In the genomic region with DNA sequence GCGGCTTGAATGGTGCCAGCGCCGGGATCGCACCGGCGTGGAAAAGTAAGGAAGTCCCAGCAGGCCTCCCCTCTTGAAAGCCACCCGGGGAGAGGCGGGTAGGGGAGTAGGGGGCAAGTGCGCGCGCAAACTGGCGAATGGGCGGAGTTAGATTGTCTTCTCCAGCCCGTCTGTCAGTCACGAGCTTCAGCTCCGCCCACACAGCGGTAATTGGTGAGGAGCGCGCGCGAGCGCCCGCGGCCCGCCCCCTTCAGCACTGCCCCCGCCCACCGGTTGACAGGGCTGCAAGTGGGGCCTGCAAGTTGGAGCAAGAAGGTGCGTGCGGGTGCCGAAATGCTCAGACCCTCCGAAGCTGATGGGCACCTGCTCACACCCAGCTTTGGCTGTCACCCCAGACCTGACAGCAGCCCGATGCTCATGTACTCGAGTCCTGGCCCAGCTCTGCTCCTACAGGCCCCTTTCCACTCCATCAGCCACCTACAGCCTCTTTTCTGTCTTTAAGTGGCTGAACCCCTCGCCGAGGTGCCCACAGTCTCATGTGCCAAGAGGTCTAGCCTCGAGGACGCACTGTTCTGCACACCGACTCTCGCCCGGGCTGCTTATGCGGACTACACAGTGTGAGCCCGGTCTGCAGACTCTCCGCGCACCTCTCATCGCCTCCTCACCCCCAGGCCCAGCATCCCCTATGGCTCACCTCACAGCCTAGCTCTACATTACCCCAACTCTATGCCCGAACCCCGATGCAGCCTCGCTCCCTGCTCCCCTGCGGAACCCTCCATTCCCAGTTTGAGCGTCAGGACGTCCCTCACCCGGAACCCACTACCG, we compare ENCODE assay signal across 8 mouse cellular contexts. TPM values are rescaled to one million over a fixed set of nuclear protein-coding genes. Genes with fewer than 3 reads are reported as not detected.
DNase-seq lines count a peak whose midpoint lies in the region; ATAC-seq and TF ChIP-seq lines count a peak whose summit lies in the region.

No protein-coding gene starts in this region.

- intact Hi-C loops in heart, postnatal 10 days (cut with DNase I) = loop anchor here (5.0 kb wide), 1 partner anchor 57 kb away; no protein-coding TSS in a partner anchor

- H3K36me3 ChIP-seq in forebrain, embryonic 13.5 days (ENCODE audit: poor library complexity, severe bottlenecking) = no peaks in the 10 kb centered on the region
- no peaks in the 10 kb centered on the region for H3K36me3 ChIP-seq in liver, embryonic 16.5 days (ENCODE audit: control insufficient read depth, insufficient read depth)
- H3K36me3 ChIP-seq in neural tube, embryonic 12.5 days = no peaks in the 10 kb centered on the region
- no peaks in the 10 kb centered on the region for H3K36me3 ChIP-seq in stomach, postnatal 0 days (ENCODE audit: control insufficient read depth, insufficient read depth, low read length)

- peak; percentile 50 for ATAC-seq in cerebellum, adult (ENCODE audit: insufficient number of reproducible peaks, low FRiP score, low TSS enrichment)
- ATAC-seq in forebrain, embryonic 13.5 days = peak; percentile 88
- ATAC-seq in liver, embryonic 16.5 days (ENCODE audit: low read depth) = peak; percentile 85
- ATAC-seq in neural tube, embryonic 12.5 days (ENCODE audit: low FRiP score, low read depth) = peak; percentile 84
- ATAC-seq in stomach, postnatal 0 days (ENCODE audit: low FRiP score, low TSS enrichment) = peak; percentile 89

- peak; percentile 96 for DNase-seq in ES-CJ7 (ENCODE audit: low read depth, low spot score)
- peak; percentile 97 for DNase-seq in heart, postnatal 10 days
- peak; percentile 99 for DNase-seq in kidney, postnatal 4 days
- DNase-seq in stomach, postnatal 0 days (ENCODE audit: low spot score) = peak; percentile 98

- no peaks in the 10 kb centered on the region for H3K27me3 ChIP-seq in forebrain, embryonic 13.5 days
- no peaks in the 10 kb centered on the region for H3K27me3 ChIP-seq in liver, embryonic 16.5 days (ENCODE audit: control insufficient read depth, insufficient read depth, low read depth, low read length)
- H3K27me3 ChIP-seq in neural tube, embryonic 12.5 days (replicated peaks) = no peaks in the 10 kb centered on the region; the same call in 1 of the 2 replicates
- no peaks in the 10 kb centered on the region for H3K27me3 ChIP-seq in stomach, postnatal 0 days (ENCODE audit: control insufficient read depth, insufficient read depth, low read length)

- peaks cover 40% of the 10 kb centered on the region for H3K4me1 ChIP-seq in forebrain, embryonic 13.5 days
- peaks cover 33% of the 10 kb centered on the region for H3K4me1 ChIP-seq in liver, embryonic 16.5 days (ENCODE audit: control insufficient read depth, low read depth, low read length)
- H3K4me1 ChIP-seq in neural tube, embryonic 12.5 days = peaks cover 27% of the 10 kb centered on the region
- H3K4me1 ChIP-seq in stomach, postnatal 0 days (replicated peaks; ENCODE audit: control insufficient read depth, insufficient read depth) = peaks cover 9% of the 10 kb centered on the region; the same call in 1 of the 2 replicates

- WGBS in forebrain, embryonic 13.5 days = under 1% methylated on average over 52 of the region's 53 CpGs
- whole genome bisulfite sequencing in liver, embryonic 16.5 days (ENCODE audit: insufficient replicate concordance) = under 1% methylated on average over 53 of the region's 53 CpGs
- under 1% methylated on average over 53 of the region's 53 CpGs for WGBS in neural tube, embryonic 12.5 days
- WGBS in stomach, postnatal 0 days = under 1% methylated on average over 52 of the region's 53 CpGs

- peak overlapping the region; percentile 97 for H3K4me2 ChIP-seq in forebrain, embryonic 13.5 days
- peak overlapping the region; percentile 98 for H3K4me2 ChIP-seq in liver, embryonic 16.5 days (ENCODE audit: low read depth, low read length)
- peak overlapping the region; percentile 96 for H3K4me2 ChIP-seq in neural tube, embryonic 12.5 days (replicated peaks)
- H3K4me2 ChIP-seq in stomach, postnatal 0 days (replicated peaks; ENCODE audit: low read depth) = peak overlapping the region; percentile 82

- peak overlapping the region; percentile 80 for H3K4me3 ChIP-seq in forebrain, embryonic 13.5 days
- H3K4me3 ChIP-seq in liver, embryonic 16.5 days (ENCODE audit: low read depth, low read length) = peak overlapping the region; percentile 81
- H3K4me3 ChIP-seq in neural tube, embryonic 12.5 days = peak overlapping the region; percentile 75
- peak overlapping the region; percentile 80 for H3K4me3 ChIP-seq in stomach, postnatal 0 days (ENCODE audit: low read depth, low read length)

- TF ChIP-seq CTCF in stomach, postnatal 0 days (IDR thresholded peaks at IDR 0.05; ENCODE audit: low read depth) = no peak

- peak overlapping the region; percentile 85 for H3K9ac ChIP-seq in forebrain, embryonic 13.5 days
- H3K9ac ChIP-seq in liver, embryonic 16.5 days (ENCODE audit: low read depth, low read length) = peak overlapping the region; percentile 83
- peak overlapping the region; percentile 84 for H3K9ac ChIP-seq in neural tube, embryonic 12.5 days
- peak overlapping the region; percentile 81 for H3K9ac ChIP-seq in stomach, postnatal 0 days (ENCODE audit: low read length)

- H3K9me3 ChIP-seq in forebrain, embryonic 13.5 days (replicated peaks) = no peaks in the 10 kb centered on the region
- H3K9me3 ChIP-seq in liver, embryonic 16.5 days (replicated peaks; ENCODE audit: control insufficient read depth, low read length) = no peaks in the 10 kb centered on the region
- no peaks in the 10 kb centered on the region for H3K9me3 ChIP-seq in neural tube, embryonic 12.5 days
- H3K9me3 ChIP-seq in stomach, postnatal 0 days (ENCODE audit: control insufficient read depth, low read length) = no peaks in the 10 kb centered on the region

- no peak for TF ChIP-seq EP300 in stomach, postnatal 0 days (optimal IDR thresholded peaks at IDR 0.05)

- peak overlapping the region; percentile 80 for H3K27ac ChIP-seq in forebrain, embryonic 13.5 days
- peak overlapping the region; percentile 88 for H3K27ac ChIP-seq in liver, embryonic 16.5 days (ENCODE audit: low read length)
- H3K27ac ChIP-seq in neural tube, embryonic 12.5 days = peak overlapping the region; percentile 79; the same call in 1 of the 2 replicates
- H3K27ac ChIP-seq in stomach, postnatal 0 days (replicated peaks) = peak overlapping the region; percentile 90

RNA-seq across cellular contexts. Expression of a gene that starts 0.8 kb away (rescaled TPM):
- 6.8 and 8.0 TPM in 2 replicates for polyA plus RNA-seq in forebrain, embryonic 13.5 days (2015; fragmentation: Nextera tagmentation; extraction: Ambion mirVana)
- 10 to 100 TPM; 16.0 to 17.5 TPM for total RNA-seq in heart, postnatal 10 days (2021)
- 3.2 and 3.7 TPM in 2 replicates for polyA plus RNA-seq in liver, embryonic 16.5 days (2015; fragmentation: Nextera tagmentation; extraction: Ambion mirVana)
- polyA plus RNA-seq in neural tube, embryonic 12.5 days (2016; fragmentation: Nextera tagmentation; extraction: Ambion mirVana) = 6.8 and 7.3 TPM in 2 replicates
- 7.4 and 9.0 TPM in 2 replicates for polyA plus RNA-seq in stomach, postnatal 0 days (2015; fragmentation: Nextera tagmentation; extraction: Ambion mirVana)

Comparison
In these comparisons a context has a peak if more than half of its experiments do, and no peak if none do; other contexts are left out.
1. Peak in every context shown above with its lines: DNase-seq, ATAC-seq, H3K4me3 ChIP-seq and H3K27ac ChIP-seq.